Mouse (Mus musculus) testis, adult 2 months (tissue): ENCODE data around the gene Atp10a. TPM values are rescaled to one million over a fixed set of nuclear protein-coding genes. Genes with fewer than 3 reads are reported as not detected.
A peak's percentile ranks its signal among the peaks of the same experiment; 100 is the strongest.
"Not testable (repeated sequence)": the region's sequence is repeated elsewhere in the genome, so short reads cannot be mapped to it uniquely, and the experiment has no call there.

Experiments used
- H3K27ac ChIP-seq: fragments of 200-500 bp; 2 replicates; pipeline ENCODE4 v1.5.1; 2012; ENCODE audit warnings: low read depth, low read length; ENCODE audit not compliant: control insufficient read depth, insufficient read depth
- H3K27me3 ChIP-seq: fragments of 200-500 bp; 2 replicates; pipeline ENCODE4 v1.6.1; 2012; ENCODE audit warnings: mild to moderate bottlenecking, low read length, moderate library complexity; ENCODE audit not compliant: control insufficient read depth, insufficient read depth
- H3K36me3 ChIP-seq: fragments of 200-500 bp; 2 replicates; pipeline ENCODE4 v1.6.1; 2012; ENCODE audit warnings: mild to moderate bottlenecking, low read length; ENCODE audit not compliant: control insufficient read depth, insufficient read depth
- H3K4me1 ChIP-seq: fragments of 200-500 bp; 2 replicates; pipeline ENCODE4 v1.6.1; 2012; ENCODE audit warnings: low read length; ENCODE audit not compliant: control insufficient read depth, insufficient read depth
- H3K4me3 ChIP-seq: fragments of 200-500 bp; 2 replicates; pipeline ENCODE4 v1.5.1; 2012; ENCODE audit warnings: low read depth, mild to moderate bottlenecking, low read length, moderate library complexity, mixed read lengths; ENCODE audit not compliant: control insufficient read depth
- CTCF ChIP-seq: fragments of 200-500 bp; IDR thresholded peaks from 2 replicates; pipeline ENCODE4 v1.5.1; 2012; ENCODE audit warnings: low read depth, mild to moderate bottlenecking, inconsistent platforms, low read length, moderate library complexity; ENCODE audit not compliant: control insufficient read depth, insufficient read depth, insufficient replicate concordance
- POLR2A ChIP-seq: fragments of 200-500 bp; IDR thresholded peaks from 2 replicates; pipeline ENCODE4 v1.6.1; 2012; ENCODE audit warnings: low read depth, mild to moderate bottlenecking, inconsistent platforms, low read length, moderate library complexity; ENCODE audit not compliant: control insufficient read depth
- polyA plus RNA-seq: library from polyadenylated mRNA; depleted of rRNA; stranded (reverse); fragments of >200 nt; gene quantifications from 2 replicates; pipeline ENCODE4 v1.2.3, GENCODE M21; 2012

The Atp10a gene
- polyA plus RNA-seq, 1 experiment = 41.0 TPM

GRCm38 (mm10) chr7:58800916-58801315 lies 144.9 kb downstream of the Atp10a start:
- H3K4me1 ChIP-seq = no peaks in the 10 kb centered on the region
- no peak overlapping the region for H3K27ac ChIP-seq
- H3K4me3 ChIP-seq = no peak overlapping the region
- TF ChIP-seq POLR2A (no peak), CTCF (no peak)
- no peaks in the 10 kb centered on the region for H3K36me3 ChIP-seq
- no peaks in the 10 kb centered on the region for H3K27me3 ChIP-seq

GRCm38 (mm10) chr7:58801791-58802190 lies 145.8 kb downstream of the Atp10a start:
- TF ChIP-seq POLR2A = no peak
- TF ChIP-seq CTCF = no peak
- Histone ChIP-seq H3K36me3 (no peaks in the 10 kb centered on the region), H3K4me3 (no peak overlapping the region), H3K27me3 (no peaks in the 10 kb centered on the region), H3K4me1 (no peaks in the 10 kb centered on the region), H3K27ac (no peak overlapping the region)

- no peaks in the 10 kb centered on the region for H3K27me3 ChIP-seq
- H3K27ac ChIP-seq = no peak overlapping the region
- no peak overlapping the region for H3K4me3 ChIP-seq
- H3K36me3 ChIP-seq = no peaks in the 10 kb centered on the region
- TF ChIP-seq POLR2A (no peak), CTCF (no peak)
- H3K4me1 ChIP-seq = no peaks in the 10 kb centered on the region
These were observed 166.2 kb downstream of the Atp10a start for GRCm38 (mm10) chr7:58822147-58822681.

GRCm38 (mm10) chr7:58824686-58825085 lies 168.7 kb downstream of the Atp10a start:
- H3K27me3 ChIP-seq = no peaks in the 10 kb centered on the region
- no peaks in the 10 kb centered on the region for H3K4me1 ChIP-seq
- TF ChIP-seq CTCF (no peak), POLR2A (no peak)
- H3K36me3 ChIP-seq = no peaks in the 10 kb centered on the region
- H3K4me3 ChIP-seq = no peak overlapping the region
- no peak overlapping the region for H3K27ac ChIP-seq

- Histone ChIP-seq H3K4me1 (no peaks in the 10 kb centered on the region), H3K27me3 (no peaks in the 10 kb centered on the region), H3K4me3 (no peak overlapping the region), H3K36me3 (no peaks in the 10 kb centered on the region), H3K27ac (no peak overlapping the region)
- no peak for TF ChIP-seq CTCF
- TF ChIP-seq POLR2A = no peak
These were observed 173.1 kb downstream of the Atp10a start for GRCm38 (mm10) chr7:58829111-58829510.

GRCm38 (mm10) chr7:58836855-58837606 lies 181.1 kb downstream of the Atp10a start:
- not testable (repeated sequence) for H3K4me1 ChIP-seq, H3K27me3 ChIP-seq, H3K36me3 ChIP-seq, H3K27ac ChIP-seq
- peak overlapping the region; percentile 78 for H3K4me3 ChIP-seq

GRCm38 (mm10) chr7:58840367-58840766 lies 184.4 kb downstream of the Atp10a start:
- Histone ChIP-seq H3K4me1 (peaks cover 7% of the 10 kb centered on the region; the same call in 1 of the 2 replicates), H3K36me3 (no peaks in the 10 kb centered on the region), H3K27me3 (no peaks in the 10 kb centered on the region), H3K4me3 (no peak overlapping the region), H3K27ac (no peak overlapping the region)
- TF ChIP-seq CTCF = no peak
- no peak for TF ChIP-seq POLR2A

GRCm38 (mm10) chr7:58841066-58841465 lies 185.1 kb downstream of the Atp10a start:
- Histone ChIP-seq H3K27me3 (no peaks in the 10 kb centered on the region), H3K36me3 (no peaks in the 10 kb centered on the region), H3K4me1 (peaks cover 7% of the 10 kb centered on the region; the same call in 1 of the 2 replicates), H3K27ac (no peak overlapping the region), H3K4me3 (no peak overlapping the region)
- TF ChIP-seq POLR2A (no peak), CTCF (no peak)
